Mouse (Mus musculus) kidney, postnatal 0 days (tissue): Measurements from ENCODE around the gene Syk. TPM values are rescaled to one million over a fixed set of nuclear protein-coding genes. Genes with fewer than 3 reads are reported as not detected.

Source experiments
- ATAC-seq: fragments of 200-750 bp; cut with Nextera tagmentation; replicated peaks from 2 replicates; pipeline ENCODE4 v1.8.0; 2017; ENCODE audit warnings: low read depth, moderate number of reproducible peaks, moderate TSS enrichment, moderate library complexity; ENCODE audit not compliant: low FRiP score
- DNase-seq: peaks from one replicate; pipeline ENCODE4 v3.0.0-alpha.2; 2016; ENCODE audit warnings: low spot score
- H3K27ac ChIP-seq: fragments of 300-500 bp; sonication (generic); 2 replicates; pipeline ENCODE4 v1.5.1; 2014; ENCODE audit warnings: mild to moderate bottlenecking
- H3K27me3 ChIP-seq: fragments of 300-500 bp; sonication (generic); 2 replicates; pipeline ENCODE4 v1.6.1; 2014; ENCODE audit warnings: low read length, mixed read lengths; ENCODE audit not compliant: insufficient read depth
- H3K36me3 ChIP-seq: fragments of 300-500 bp; sonication (generic); 2 replicates; pipeline ENCODE4 v1.6.1; 2014; ENCODE audit warnings: low read length, mixed read lengths; ENCODE audit not compliant: insufficient read depth
- H3K4me1 ChIP-seq: fragments of 300-500 bp; sonication (generic); replicated peaks from 2 replicates; pipeline ENCODE4 v1.6.1; 2014; ENCODE audit warnings: antibody characterized with exemption, low read length, mixed read lengths; ENCODE audit not compliant: insufficient read depth
- H3K4me2 ChIP-seq: fragments of 300-500 bp; sonication (generic); 2 replicates; pipeline ENCODE4 v1.6.1; 2014; ENCODE audit warnings: mild to moderate bottlenecking, low read length, moderate library complexity, mixed read lengths
- H3K4me3 ChIP-seq: fragments of 300-500 bp; sonication (generic); replicated peaks from 2 replicates; pipeline ENCODE4 v1.5.1; 2014; ENCODE audit warnings: low read depth, low read length
- H3K9ac ChIP-seq: fragments of 300-500 bp; sonication (generic); 2 replicates; pipeline ENCODE4 v1.6.1; 2014; ENCODE audit warnings: low read depth, low read length
- H3K9me3 ChIP-seq: fragments of 300-500 bp; sonication (generic); replicated peaks from 2 replicates; pipeline ENCODE4 v1.6.1; 2016; ENCODE audit warnings: low read length, inconsistent platforms, mixed read lengths
- CTCF ChIP-seq: IDR thresholded peaks from 2 replicates; pipeline ENCODE4 v1.5.1; 2016; ENCODE audit warnings: antibody characterized with exemption, low read depth, mild to moderate bottlenecking, moderate library complexity
- WGBS: fragments of 180-500 bp; shearing (Covaris S2); extraction: QIAGEN DNeasy Blood & Tissue Kit; methylation state at CpG from one replicate; pipeline ENCODE4 v1.1.7; 2014; 5-methylcytosine and 5-hydroxymethylcytosine counted together
- polyA plus RNA-seq: library from polyadenylated mRNA; unstranded; fragments of >200 nt; fragmentation: Nextera tagmentation; extraction: Ambion mirVana; gene quantifications from 2 replicates; pipeline ENCODE4 v1.2.1, GENCODE M21; 2015

Syk gene
- polyA plus RNA-seq, 1 experiment from 2014 or later = 3.3 TPM

DNA sequence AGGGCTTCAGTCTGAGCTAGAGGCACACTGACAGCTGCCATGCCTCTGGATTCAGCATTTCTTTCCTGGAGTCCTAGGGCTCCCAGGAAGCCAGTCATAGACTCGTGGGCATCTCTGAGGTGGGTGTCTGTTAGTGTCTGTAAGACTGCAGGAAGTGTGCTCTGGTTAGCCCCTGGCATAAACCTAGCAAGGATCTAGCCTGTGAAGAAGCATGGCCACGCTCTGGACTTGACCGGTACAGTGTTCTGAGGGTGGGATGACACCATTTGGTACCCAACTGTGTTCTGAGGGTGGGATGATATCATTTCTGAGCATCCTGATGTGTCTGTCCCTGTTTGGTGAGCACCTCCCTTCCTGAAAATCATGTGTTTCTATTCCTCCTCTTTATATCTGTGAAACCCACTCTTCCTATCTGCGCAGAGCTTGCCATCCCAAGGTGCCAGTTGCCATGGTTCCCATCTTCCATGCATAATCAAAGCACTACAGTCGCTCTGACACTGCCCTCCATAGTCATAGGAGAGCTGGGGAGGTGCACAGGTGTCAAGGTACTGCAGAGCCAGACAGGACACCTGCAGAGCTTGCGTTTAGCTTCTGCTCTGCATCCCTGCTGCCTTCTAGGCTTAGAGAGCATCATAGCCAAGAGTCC, 20.9 kb downstream of the Syk start:
- no peaks in the 10 kb centered on the region for H3K36me3 ChIP-seq
- no peaks in the 10 kb centered on the region for H3K4me1 ChIP-seq
- WGBS = 77% methylated on average over 6 of the region's 6 CpGs
- no peak for TF ChIP-seq CTCF
- no peaks in the 10 kb centered on the region for H3K9me3 ChIP-seq
- H3K27me3 ChIP-seq = no peaks in the 10 kb centered on the region
- no peak overlapping the region for H3K4me3 ChIP-seq
- H3K27ac ChIP-seq = no peak overlapping the region
- DNase-seq = no peak
- no peak for ATAC-seq
- H3K4me2 ChIP-seq = no peak overlapping the region
- H3K9ac ChIP-seq = no peak overlapping the region

DNA sequence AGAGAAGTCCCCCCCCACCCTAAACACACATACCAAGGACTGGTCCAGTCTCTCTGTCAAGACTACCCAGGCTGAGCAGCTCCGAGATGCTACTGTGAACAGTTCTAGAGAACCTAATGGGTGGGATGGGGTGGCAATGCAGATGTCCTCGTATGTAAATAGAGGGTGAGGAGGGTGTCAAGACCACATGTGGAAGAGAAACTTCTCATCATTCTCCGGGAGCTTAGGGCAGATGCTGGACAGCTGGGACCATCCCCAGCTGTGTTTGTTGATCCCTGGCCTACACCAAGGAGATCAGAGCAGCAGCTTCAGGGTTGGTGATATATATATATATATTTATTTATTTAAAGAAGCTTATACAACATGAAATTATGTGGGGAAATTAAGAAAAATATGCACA, 22.0 kb downstream of the Syk start:
- Histone ChIP-seq H3K4me1 (no peaks in the 10 kb centered on the region), H3K4me2 (no peak overlapping the region), H3K27me3 (no peaks in the 10 kb centered on the region), H3K4me3 (no peak overlapping the region), H3K36me3 (no peaks in the 10 kb centered on the region), H3K27ac (no peak overlapping the region), H3K9me3 (no peaks in the 10 kb centered on the region), H3K9ac (no peak overlapping the region)
- WGBS = 90% methylated on average over 3 of the region's 3 CpGs
- DNase-seq = no peak
- ATAC-seq = no peak
- TF ChIP-seq CTCF = no peak

DNA sequence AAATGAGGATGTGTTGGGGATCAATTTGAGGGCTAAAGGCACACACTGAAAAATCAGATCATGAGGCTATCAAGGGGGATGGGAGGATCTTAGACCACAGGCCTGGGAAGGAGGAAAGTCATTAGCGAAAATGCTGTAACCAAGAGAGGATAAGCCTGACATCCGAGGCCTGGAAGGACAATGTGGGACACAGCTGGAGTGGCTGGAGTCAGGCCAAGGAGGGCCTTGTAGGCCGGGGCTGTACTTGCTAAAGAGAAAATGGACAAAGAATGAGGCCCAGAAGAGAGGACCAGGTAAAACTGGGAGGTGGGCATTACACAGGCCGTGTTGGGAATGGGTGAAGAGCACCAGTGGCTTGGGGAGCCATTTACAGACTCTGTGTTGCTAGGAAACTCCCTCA, 22.9 kb downstream of the Syk start:
- Histone ChIP-seq H3K4me1 (no peaks in the 10 kb centered on the region), H3K36me3 (no peaks in the 10 kb centered on the region), H3K9me3 (no peaks in the 10 kb centered on the region), H3K27me3 (no peaks in the 10 kb centered on the region), H3K9ac (no peak overlapping the region), H3K27ac (no peak overlapping the region), H3K4me2 (no peak overlapping the region), H3K4me3 (no peak overlapping the region)
- DNase-seq (no peak), ATAC-seq (no peak)
- WGBS = 72% methylated on average over 4 of the region's 4 CpGs
- no peak for TF ChIP-seq CTCF

DNA sequence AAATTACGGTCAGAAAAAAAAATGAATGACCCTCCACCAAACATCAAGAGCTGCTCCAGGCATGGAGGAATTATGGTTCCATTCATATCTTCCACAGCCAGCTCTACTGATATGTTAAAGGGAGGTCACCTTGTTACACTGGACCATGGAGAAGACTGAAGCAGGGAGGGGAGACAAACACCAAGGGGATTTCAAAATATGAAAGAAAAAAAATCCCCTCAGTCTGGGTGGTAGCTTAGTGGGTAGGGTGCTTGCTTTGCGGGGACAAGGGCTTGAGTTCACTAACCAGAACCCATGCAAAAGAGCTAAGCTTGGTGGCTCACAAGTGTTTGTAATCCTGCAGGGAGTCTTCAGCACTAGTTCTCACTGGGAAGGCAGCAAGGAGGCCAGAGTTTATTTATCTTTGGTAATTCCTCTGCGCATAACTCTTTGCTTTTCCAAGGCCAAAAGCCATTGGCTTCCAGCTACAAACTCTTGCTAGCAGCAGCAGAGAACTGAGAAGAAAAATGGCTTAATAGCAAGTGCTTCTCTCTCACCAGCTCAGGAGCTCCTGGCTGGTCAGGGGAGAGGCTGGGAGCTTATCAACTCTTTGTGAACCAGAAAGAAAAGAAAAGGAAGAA, 23.8 kb downstream of the Syk start:
- H3K4me3 ChIP-seq = no peak overlapping the region
- no peak for TF ChIP-seq CTCF
- no peaks in the 10 kb centered on the region for H3K4me1 ChIP-seq
- H3K27me3 ChIP-seq = no peaks in the 10 kb centered on the region
- no peak overlapping the region for H3K27ac ChIP-seq
- H3K9me3 ChIP-seq = no peaks in the 10 kb centered on the region
- ATAC-seq (no peak), DNase-seq (no peak)
- H3K36me3 ChIP-seq = no peaks in the 10 kb centered on the region
- no peak overlapping the region for H3K9ac ChIP-seq
- H3K4me2 ChIP-seq = no peak overlapping the region
- 87% methylated on average over 3 of the region's 3 CpGs for whole genome bisulfite sequencing

DNA sequence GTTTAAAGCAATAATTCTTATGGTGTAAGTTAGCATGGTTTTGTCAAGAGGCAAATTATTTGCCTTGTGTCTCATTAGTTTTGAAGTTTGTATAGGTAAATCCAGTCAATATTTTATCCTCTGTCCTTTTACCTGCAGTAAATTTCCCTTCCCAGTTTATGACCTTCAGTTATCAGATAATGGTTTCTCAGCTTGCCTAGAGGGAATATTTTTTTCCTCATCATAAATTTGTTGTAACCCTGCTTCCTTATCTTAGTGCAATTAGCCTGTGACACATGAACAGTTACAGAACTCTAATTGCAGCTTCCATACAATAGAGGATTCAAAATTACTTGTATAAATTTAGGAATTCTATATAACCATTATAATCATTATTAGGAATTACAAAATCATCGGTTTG, 25.0 kb downstream of the Syk start:
- Histone ChIP-seq H3K36me3 (no peaks in the 10 kb centered on the region), H3K9ac (no peak overlapping the region), H3K4me1 (no peaks in the 10 kb centered on the region), H3K4me3 (no peak overlapping the region), H3K27me3 (no peaks in the 10 kb centered on the region), H3K27ac (no peak overlapping the region), H3K9me3 (no peaks in the 10 kb centered on the region), H3K4me2 (no peak overlapping the region)
- WGBS = 90% methylated on average over 1 of the region's 1 CpGs
- TF ChIP-seq CTCF = no peak
- no peak for DNase-seq
- ATAC-seq = no peak

DNA sequence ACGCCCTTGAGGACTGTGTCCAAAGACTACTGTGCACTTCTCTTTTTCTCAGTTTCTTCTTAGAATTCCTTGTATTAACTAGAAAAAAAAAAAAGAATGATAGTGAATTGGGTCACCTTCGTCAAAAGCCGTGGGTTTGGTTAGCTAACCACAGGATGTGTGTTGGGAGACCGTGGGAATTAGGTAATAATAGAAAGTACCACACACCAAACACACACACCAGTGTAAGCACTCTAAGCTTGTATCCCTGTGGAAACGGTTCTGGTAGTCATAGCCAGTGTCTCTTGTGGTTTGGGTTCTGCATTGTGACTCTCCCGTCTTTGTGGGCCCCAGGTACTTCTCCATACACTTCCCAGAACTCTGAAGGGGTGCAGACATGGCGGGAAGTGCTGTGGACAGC, 27.5 kb downstream of the Syk start:
- no peak overlapping the region for H3K9ac ChIP-seq
- WGBS = 91% methylated on average over 7 of the region's 7 CpGs
- TF ChIP-seq CTCF = no peak
- DNase-seq = no peak
- ATAC-seq = no peak
- H3K4me2 ChIP-seq = no peak overlapping the region
- H3K4me3 ChIP-seq = no peak overlapping the region
- no peaks in the 10 kb centered on the region for H3K4me1 ChIP-seq
- no peaks in the 10 kb centered on the region for H3K36me3 ChIP-seq
- no peaks in the 10 kb centered on the region for H3K9me3 ChIP-seq
- H3K27me3 ChIP-seq = no peaks in the 10 kb centered on the region
- H3K27ac ChIP-seq = no peak overlapping the region

DNA sequence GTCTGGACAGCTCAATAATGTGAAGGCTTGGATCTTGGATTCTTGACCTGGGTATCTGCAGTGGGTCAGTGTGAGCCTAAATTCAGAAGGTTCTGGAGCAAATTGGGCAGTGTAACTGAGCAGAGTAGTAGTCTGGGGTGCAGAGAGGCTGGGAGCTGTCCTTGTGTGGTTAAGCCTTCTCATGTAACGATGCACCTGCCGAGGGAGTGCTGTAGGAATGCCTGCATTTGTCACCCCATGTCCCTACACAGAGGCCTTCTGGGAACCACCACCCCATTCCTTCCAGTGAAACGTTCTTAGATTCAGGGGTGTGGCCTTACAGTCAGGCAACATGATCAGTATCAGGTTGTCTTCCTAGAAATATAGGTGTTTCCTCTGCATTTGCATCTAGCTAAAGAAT, 30.3 kb downstream of the Syk start:
- no peak for TF ChIP-seq CTCF
- H3K27me3 ChIP-seq = no peaks in the 10 kb centered on the region
- H3K9ac ChIP-seq = no peak overlapping the region
- H3K4me2 ChIP-seq = no peak overlapping the region
- ATAC-seq = no peak
- H3K9me3 ChIP-seq = no peaks in the 10 kb centered on the region
- DNase-seq = no peak
- 72% methylated on average over 3 of the region's 3 CpGs for WGBS
- H3K4me1 ChIP-seq = no peaks in the 10 kb centered on the region
- H3K27ac ChIP-seq = no peak overlapping the region
- no peaks in the 10 kb centered on the region for H3K36me3 ChIP-seq
- H3K4me3 ChIP-seq = no peak overlapping the region
